Mouse (Mus musculus) hindbrain, postnatal 0 days (tissue): Measurements from ENCODE around the gene Batf3. TPM values are rescaled to one million over a fixed set of nuclear protein-coding genes. Genes with fewer than 3 reads are reported as not detected.
A peak's percentile ranks its signal among the peaks of the same experiment; 100 is the strongest.

Experiments
- ATAC-seq: fragments of 200-750 bp; cut with Nextera tagmentation; 2 replicates; pipeline ENCODE4 v1.8.0; 2017; ENCODE audit warnings: mild to moderate bottlenecking, moderate TSS enrichment, moderate library complexity
- DNase-seq: peaks from one replicate; pipeline ENCODE4 v3.0.0-alpha.2; 2015; ENCODE audit warnings: low spot score
- H3K27ac ChIP-seq: fragments of 300-500 bp; sonication (generic); 2 replicates; pipeline ENCODE4 v1.5.1; 2014; ENCODE audit warnings: mild to moderate bottlenecking
- H3K27me3 ChIP-seq: fragments of 300-500 bp; sonication (generic); 2 replicates; pipeline ENCODE4 v1.6.1; 2014; ENCODE audit warnings: low read length, mixed read lengths; ENCODE audit not compliant: insufficient read depth
- H3K36me3 ChIP-seq: fragments of 300-500 bp; sonication (generic); 2 replicates; pipeline ENCODE4 v1.6.1; 2014; ENCODE audit warnings: low read length, mixed read lengths; ENCODE audit not compliant: insufficient read depth
- H3K4me1 ChIP-seq: fragments of 300-500 bp; sonication (generic); 2 replicates; pipeline ENCODE4 v1.6.1; 2014; ENCODE audit warnings: antibody characterized with exemption, low read length, mixed read lengths; ENCODE audit not compliant: insufficient read depth
- H3K4me2 ChIP-seq: fragments of 300-500 bp; sonication (generic); 2 replicates; pipeline ENCODE4 v1.6.1; 2014; ENCODE audit warnings: low read depth, mild to moderate bottlenecking, low read length, moderate library complexity, mixed read lengths
- H3K4me3 ChIP-seq: fragments of 300-500 bp; sonication (generic); 2 replicates; pipeline ENCODE4 v1.5.1; 2014; ENCODE audit warnings: low read length
- H3K9ac ChIP-seq: fragments of 300-500 bp; sonication (generic); replicated peaks from 2 replicates; pipeline ENCODE4 v1.6.1; 2014; ENCODE audit warnings: mild to moderate bottlenecking, low read length, moderate library complexity, mixed read lengths
- H3K9me3 ChIP-seq: fragments of 300-500 bp; sonication (generic); 2 replicates; pipeline ENCODE4 v1.6.1; 2016; ENCODE audit warnings: low read length, mixed read lengths
- CTCF ChIP-seq: IDR thresholded peaks from 2 replicates; pipeline ENCODE4 v1.5.1; 2016; ENCODE audit warnings: antibody characterized with exemption, control low read depth, low read depth
- WGBS: fragments of 180-500 bp; shearing (Covaris S2); extraction: QIAGEN DNeasy Blood & Tissue Kit; methylation state at CpG from one replicate; pipeline ENCODE4 v1.1.7; 2014; 5-methylcytosine and 5-hydroxymethylcytosine counted together
- polyA plus RNA-seq: library from polyadenylated mRNA; unstranded; fragments of >200 nt; fragmentation: Nextera tagmentation; extraction: Ambion mirVana; gene quantifications from 2 replicates; pipeline ENCODE4 v1.2.1, GENCODE M21; 2015
- total RNA-seq: library from RNA; depleted of rRNA; stranded (reverse); fragments of >200 nt; gene quantifications from 2 replicates; pipeline ENCODE4 v1.2.3, GENCODE M21; 2014

Batf3 gene
- total and polyA plus RNA-seq, 2 experiments from 2014 or later = 1.0 to 4.1 TPM

DNA sequence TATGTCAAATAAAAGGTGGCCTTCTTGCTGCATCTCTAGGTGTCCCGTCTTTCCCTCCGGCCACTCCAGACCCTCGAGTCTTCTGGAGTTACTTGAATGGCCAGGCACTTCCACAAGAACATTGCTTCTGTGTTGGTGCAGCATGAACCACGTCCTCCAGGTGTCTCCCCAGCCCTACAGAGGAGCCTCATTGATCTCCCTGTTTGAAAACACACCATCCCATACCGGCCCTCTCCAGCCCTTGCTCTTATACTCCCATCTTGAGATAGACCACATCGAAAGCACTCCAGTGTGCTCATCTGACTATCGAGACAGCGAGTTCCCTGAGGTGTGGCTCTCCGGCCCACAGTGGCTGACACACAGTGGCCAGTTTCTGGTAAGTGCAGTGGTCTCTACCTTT, 2.6 kb upstream of the Batf3 start:
- Histone ChIP-seq H3K4me3 (no peak overlapping the region), H3K9ac (no peak overlapping the region), H3K4me1 (no peaks in the 10 kb centered on the region), H3K36me3 (no peaks in the 10 kb centered on the region), H3K27me3 (peaks cover 6% of the 10 kb centered on the region; the same call in 1 of the 2 replicates), H3K9me3 (no peaks in the 10 kb centered on the region), H3K4me2 (no peak overlapping the region), H3K27ac (no peak overlapping the region)
- peak; percentile 65 for TF ChIP-seq CTCF
- DNase-seq = peak; percentile 28
- WGBS = 75% methylated on average over 9 of the region's 9 CpGs
- no peak for ATAC-seq

DNA sequence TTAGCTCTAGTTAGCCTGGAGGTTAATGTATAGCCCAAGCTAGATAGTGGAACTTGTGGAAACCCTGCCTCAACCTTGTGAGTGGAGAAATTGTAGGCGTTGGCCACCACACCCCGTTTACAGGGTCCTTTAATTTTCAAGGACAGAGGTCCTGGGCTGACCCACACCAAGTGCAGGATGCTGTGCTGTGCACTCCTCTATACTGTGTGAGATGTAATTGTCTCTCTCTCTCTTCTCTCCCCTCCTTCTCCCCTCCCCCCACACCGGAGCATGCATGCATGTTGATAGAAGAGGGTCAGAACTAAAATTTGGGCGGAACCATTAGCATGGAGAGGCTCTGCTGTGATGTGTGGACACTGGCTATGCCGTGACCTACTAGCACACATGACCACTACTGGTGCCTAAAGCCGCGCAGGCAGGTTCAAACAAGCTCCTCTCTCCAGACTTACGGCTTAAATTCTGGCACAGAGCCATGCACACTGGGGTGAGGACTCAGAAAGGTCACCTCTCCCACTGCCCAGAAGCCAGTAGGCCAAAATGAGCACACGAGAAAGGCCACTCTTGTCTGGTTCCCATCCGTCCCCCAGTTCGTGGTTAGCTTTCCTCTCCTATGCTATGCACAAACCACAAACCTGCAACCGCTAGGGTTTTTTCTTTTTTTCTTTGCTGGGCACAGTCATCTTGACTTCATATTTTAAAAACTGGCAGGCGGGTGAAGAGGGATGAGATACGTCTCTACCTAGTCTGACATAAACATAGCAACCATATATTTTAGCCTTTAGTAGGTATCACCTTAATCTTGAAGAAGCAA, 571 bp upstream of the Batf3 start:
- H3K4me3 ChIP-seq = peak overlapping the region; percentile 61
- peak overlapping the region; percentile 99 for H3K4me2 ChIP-seq
- H3K36me3 ChIP-seq = no peaks in the 10 kb centered on the region
- H3K9me3 ChIP-seq = no peaks in the 10 kb centered on the region
- ATAC-seq (peak; percentile 48; the same call in 1 of the 2 replicates), DNase-seq (no peak)
- WGBS = 54% methylated on average over 14 of the region's 14 CpGs
- H3K4me1 ChIP-seq = no peaks in the 10 kb centered on the region
- peaks cover 6% of the 10 kb centered on the region; the same call in 1 of the 2 replicates for H3K27me3 ChIP-seq
- H3K9ac ChIP-seq = peak overlapping the region; percentile 45
- no peak overlapping the region for H3K27ac ChIP-seq
- TF ChIP-seq CTCF = no peak

DNA sequence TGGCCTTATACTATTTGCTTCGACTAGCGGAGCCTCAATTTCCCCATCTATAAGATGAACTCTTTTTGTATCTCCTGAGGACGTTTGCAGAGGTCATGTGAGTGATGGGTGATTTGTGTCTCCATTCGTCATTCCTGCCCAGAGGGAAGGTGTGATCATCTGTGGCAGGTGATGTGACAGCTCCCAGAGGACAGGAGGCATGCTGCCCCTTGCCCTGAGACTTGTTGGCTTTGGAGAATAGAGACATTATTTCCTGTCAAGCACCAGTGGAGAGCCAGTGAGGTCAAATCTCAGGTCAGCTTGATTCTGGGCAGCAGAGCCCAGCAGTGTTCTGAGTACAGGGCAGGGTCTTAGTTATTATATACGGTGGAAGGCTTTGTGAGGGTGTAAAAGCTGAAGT, 1.5 kb downstream of the Batf3 start:
- DNase-seq (no peak), ATAC-seq (no peak)
- no peak for TF ChIP-seq CTCF
- no peak overlapping the region for H3K9ac ChIP-seq
- no peak overlapping the region for H3K4me2 ChIP-seq
- H3K4me1 ChIP-seq = no peaks in the 10 kb centered on the region
- no peaks in the 10 kb centered on the region for H3K9me3 ChIP-seq
- no peak overlapping the region for H3K27ac ChIP-seq
- 47% methylated on average over 5 of the region's 5 CpGs for WGBS
- no peaks in the 10 kb centered on the region for H3K36me3 ChIP-seq
- no peak overlapping the region for H3K4me3 ChIP-seq
- peaks cover 6% of the 10 kb centered on the region; the same call in 1 of the 2 replicates for H3K27me3 ChIP-seq

DNA sequence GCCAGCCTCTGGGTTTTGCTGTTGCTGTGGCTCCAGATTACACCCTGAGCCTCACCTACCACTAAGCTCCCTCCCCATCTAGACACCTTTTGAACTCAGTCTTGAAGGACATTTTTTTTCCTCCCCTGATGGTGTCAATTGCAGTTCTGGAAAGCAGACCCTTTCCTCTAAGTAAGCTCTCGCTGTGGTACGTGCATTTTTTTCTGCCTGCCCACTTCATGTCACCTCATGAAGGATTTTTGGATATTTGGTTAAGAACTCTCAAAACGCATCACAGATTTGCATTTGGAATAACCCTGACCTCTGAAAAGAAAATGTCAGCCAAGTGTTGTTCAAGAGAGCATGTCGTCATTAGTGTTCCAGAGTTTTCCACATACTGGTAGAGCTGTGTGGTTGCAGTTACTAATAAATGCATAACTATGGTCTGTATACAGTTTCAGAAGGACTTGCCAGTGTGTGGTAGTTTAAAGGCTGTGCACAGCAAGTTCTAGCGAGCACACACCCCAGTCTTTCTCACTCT, 2.2 kb downstream of the Batf3 start:
- Histone ChIP-seq H3K4me2 (no peak overlapping the region), H3K4me3 (no peak overlapping the region), H3K9me3 (no peaks in the 10 kb centered on the region), H3K27me3 (peaks cover 6% of the 10 kb centered on the region; the same call in 1 of the 2 replicates), H3K27ac (no peak overlapping the region), H3K36me3 (no peaks in the 10 kb centered on the region), H3K9ac (no peak overlapping the region), H3K4me1 (no peaks in the 10 kb centered on the region)
- no peak for TF ChIP-seq CTCF
- no peak for ATAC-seq
- 76% methylated on average over 5 of the region's 5 CpGs for WGBS
- DNase-seq = no peak

DNA sequence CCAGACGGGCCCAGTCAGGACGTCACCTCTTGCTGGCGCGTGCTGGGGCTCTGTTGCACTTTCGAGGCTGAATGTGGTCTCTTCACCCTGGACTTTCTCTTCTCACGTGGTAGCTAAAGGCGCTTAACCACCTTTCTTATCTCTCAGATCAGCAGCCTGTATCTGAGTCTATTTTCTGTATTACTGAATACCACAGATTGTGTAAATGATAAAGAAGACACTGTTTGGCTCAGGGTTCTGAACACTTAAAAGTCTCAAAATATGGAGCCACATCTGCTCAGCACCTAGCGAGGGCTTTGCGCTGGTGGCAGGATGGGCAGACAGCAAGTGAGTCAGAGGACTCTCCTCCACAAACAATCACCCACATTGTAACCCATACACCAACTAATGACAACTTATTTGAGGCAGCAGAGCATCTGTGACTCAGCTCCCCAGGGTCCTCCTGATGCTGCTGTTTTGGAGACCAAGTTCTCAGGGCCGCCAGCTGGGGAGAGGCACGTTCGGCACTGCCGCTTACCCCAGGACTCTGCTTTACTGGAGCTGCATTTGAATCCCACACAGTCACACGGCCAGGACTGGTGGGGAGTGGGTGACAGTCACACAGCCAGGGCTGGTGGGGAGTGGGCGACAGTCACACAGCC, 5.2 kb downstream of the Batf3 start:
- no peak for TF ChIP-seq CTCF
- no peak for ATAC-seq
- 85% methylated on average over 15 of the region's 15 CpGs for WGBS
- no peak overlapping the region for H3K27ac ChIP-seq
- peaks cover 4% of the 10 kb centered on the region; the same call in 1 of the 2 replicates for H3K27me3 ChIP-seq
- no peaks in the 10 kb centered on the region for H3K4me1 ChIP-seq
- DNase-seq = no peak
- H3K4me3 ChIP-seq = no peak overlapping the region
- H3K4me2 ChIP-seq = no peak overlapping the region
- H3K9ac ChIP-seq = no peak overlapping the region
- no peaks in the 10 kb centered on the region for H3K9me3 ChIP-seq
- H3K36me3 ChIP-seq = no peaks in the 10 kb centered on the region

DNA sequence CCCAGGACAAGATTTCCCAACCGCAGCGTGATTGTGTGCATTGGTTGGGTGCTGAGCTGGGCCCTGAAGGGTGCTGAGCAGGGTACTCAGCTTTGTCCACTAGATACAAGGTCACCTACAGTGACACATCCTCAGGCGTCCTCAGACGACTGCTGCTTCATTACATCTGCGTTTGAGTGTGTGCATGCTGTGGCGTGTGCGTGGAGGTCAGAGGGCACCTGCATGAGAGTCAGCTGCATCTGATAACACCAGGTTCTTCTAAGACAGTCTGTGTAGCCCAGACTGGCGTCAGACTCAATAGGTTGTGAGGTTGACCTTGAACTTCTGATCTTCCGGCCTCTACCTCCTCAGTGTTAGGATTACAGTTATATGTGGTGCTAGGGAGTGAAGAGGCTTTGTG, 7.6 kb downstream of the Batf3 start:
- Histone ChIP-seq H3K36me3 (no peaks in the 10 kb centered on the region), H3K4me1 (no peaks in the 10 kb centered on the region), H3K4me3 (no peak overlapping the region), H3K4me2 (no peak overlapping the region), H3K27ac (no peak overlapping the region), H3K9me3 (no peaks in the 10 kb centered on the region), H3K9ac (no peak overlapping the region), H3K27me3 (no peaks in the 10 kb centered on the region)
- DNase-seq (no peak), ATAC-seq (no peak)
- no peak for TF ChIP-seq CTCF
- WGBS = 80% methylated on average over 9 of the region's 9 CpGs
